Mouse (Mus musculus) cortical plate, adult 2 months (tissue): ENCODE results near the gene Ttf2. TPM values are rescaled to one million over a fixed set of nuclear protein-coding genes. Genes with fewer than 3 reads are reported as not detected.
A peak's percentile ranks its signal among the peaks of the same experiment; 100 is the strongest.

Source experiments
- H3K27ac ChIP-seq: fragments of 200-500 bp; 2 replicates; pipeline ENCODE4 v1.5.1; 2012; ENCODE audit warnings: low read length, control low read depth, inconsistent platforms; ENCODE audit not compliant: insufficient read depth
- H3K4me1 ChIP-seq: fragments of 200-500 bp; 2 replicates; pipeline ENCODE4 v1.6.1; 2011; ENCODE audit warnings: low read length; ENCODE audit not compliant: control insufficient read depth, insufficient read depth
- H3K4me3 ChIP-seq: fragments of 200-500 bp; 2 replicates; pipeline ENCODE4 v1.5.1; 2011; ENCODE audit warnings: mild to moderate bottlenecking, low read length, control low read depth; ENCODE audit not compliant: insufficient read depth
- CTCF ChIP-seq: fragments of 200-500 bp; IDR thresholded peaks from 2 replicates; pipeline ENCODE4 v1.5.1; 2011; ENCODE audit warnings: mild to moderate bottlenecking, control low read depth, low read length; ENCODE audit not compliant: insufficient read depth; ENCODE audit errors: extremely low read depth
- POLR2A ChIP-seq: fragments of 200-500 bp; IDR thresholded peaks from 2 replicates; pipeline ENCODE4 v1.6.1; 2011; ENCODE audit warnings: mild to moderate bottlenecking, low read length, control low read depth; ENCODE audit not compliant: insufficient read depth; ENCODE audit errors: extremely low read depth
- polyA plus RNA-seq: library from polyadenylated mRNA; depleted of rRNA; stranded (reverse); fragments of >200 nt; gene quantifications from 2 replicates; pipeline ENCODE4 v1.2.3, GENCODE M21; 2012

The Ttf2 gene
- polyA plus RNA-seq, 1 experiment, result 1.2 TPM

DNA sequence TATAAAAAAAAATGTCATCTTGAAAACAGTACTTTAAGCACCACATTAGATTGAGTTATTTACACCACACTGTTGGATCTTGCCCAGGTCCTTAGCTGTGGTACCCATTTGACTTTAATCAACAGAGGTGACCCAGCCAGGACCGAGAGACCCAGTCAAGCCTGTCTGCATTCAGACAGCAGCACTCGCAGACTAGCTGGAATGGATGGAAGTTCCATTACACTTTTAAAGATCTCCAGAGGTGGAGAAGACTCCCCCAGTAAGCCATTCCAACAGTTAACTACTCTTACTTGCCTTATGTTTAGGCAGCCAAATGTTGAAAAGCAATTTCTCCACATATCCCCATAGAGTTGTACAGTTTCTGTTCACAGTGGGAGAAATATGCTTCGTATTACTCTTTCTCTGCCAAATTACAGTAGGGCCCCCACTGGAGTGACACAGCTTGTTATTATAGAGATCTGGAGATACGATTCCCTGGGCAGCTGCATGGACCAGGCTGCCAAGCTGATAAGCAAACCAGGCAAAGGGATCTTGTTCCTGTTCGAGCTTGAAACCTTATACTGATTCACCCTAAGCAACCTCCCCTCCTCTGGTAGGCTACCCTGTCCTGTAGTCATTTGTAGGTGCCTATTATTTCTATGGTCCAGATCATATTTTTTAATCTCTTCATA lies 37.8 kb upstream of the Ttf2 start:
- Histone ChIP-seq H3K4me3 (no peak overlapping the region), H3K4me1 (no peaks in the 10 kb centered on the region), H3K27ac (no peak overlapping the region)
- TF ChIP-seq CTCF (no peak), POLR2A (no peak)

GRCm38 (mm10) chr3:101005392-101005791 lies 35.9 kb upstream of the Ttf2 start:
- H3K27ac ChIP-seq, result no peak overlapping the region
- TF ChIP-seq CTCF, result no peak
- TF ChIP-seq POLR2A, result no peak
- no peaks in the 10 kb centered on the region for H3K4me1 ChIP-seq
- H3K4me3 ChIP-seq, result no peak overlapping the region

- Histone ChIP-seq H3K4me3 (no peak overlapping the region), H3K27ac (no peak overlapping the region), H3K4me1 (no peaks in the 10 kb centered on the region)
- no peak for TF ChIP-seq POLR2A
- no peak for TF ChIP-seq CTCF
Observed at GRCm38 (mm10) chr3:101003575-101004356, 34.3 kb upstream of the Ttf2 start.

- no peak overlapping the region for H3K4me3 ChIP-seq
- TF ChIP-seq CTCF, result no peak
- no peak for TF ChIP-seq POLR2A
- no peak overlapping the region for H3K27ac ChIP-seq
Observed at GRCm38 (mm10) chr3:100999732-101000131, 30.3 kb upstream of the Ttf2 start.

GRCm38 (mm10) chr3:100998904-100999340 lies 29.5 kb upstream of the Ttf2 start:
- TF ChIP-seq POLR2A (no peak), CTCF (peak; percentile 71)
- Histone ChIP-seq H3K27ac (no peak overlapping the region), H3K4me1 (no peaks in the 10 kb centered on the region), H3K4me3 (no peak overlapping the region)

More at GRCm38 (mm10) chr3:100999732-101000131, 30.3 kb upstream of the Ttf2 start:
- no peaks in the 10 kb centered on the region for H3K4me1 ChIP-seq

DNA sequence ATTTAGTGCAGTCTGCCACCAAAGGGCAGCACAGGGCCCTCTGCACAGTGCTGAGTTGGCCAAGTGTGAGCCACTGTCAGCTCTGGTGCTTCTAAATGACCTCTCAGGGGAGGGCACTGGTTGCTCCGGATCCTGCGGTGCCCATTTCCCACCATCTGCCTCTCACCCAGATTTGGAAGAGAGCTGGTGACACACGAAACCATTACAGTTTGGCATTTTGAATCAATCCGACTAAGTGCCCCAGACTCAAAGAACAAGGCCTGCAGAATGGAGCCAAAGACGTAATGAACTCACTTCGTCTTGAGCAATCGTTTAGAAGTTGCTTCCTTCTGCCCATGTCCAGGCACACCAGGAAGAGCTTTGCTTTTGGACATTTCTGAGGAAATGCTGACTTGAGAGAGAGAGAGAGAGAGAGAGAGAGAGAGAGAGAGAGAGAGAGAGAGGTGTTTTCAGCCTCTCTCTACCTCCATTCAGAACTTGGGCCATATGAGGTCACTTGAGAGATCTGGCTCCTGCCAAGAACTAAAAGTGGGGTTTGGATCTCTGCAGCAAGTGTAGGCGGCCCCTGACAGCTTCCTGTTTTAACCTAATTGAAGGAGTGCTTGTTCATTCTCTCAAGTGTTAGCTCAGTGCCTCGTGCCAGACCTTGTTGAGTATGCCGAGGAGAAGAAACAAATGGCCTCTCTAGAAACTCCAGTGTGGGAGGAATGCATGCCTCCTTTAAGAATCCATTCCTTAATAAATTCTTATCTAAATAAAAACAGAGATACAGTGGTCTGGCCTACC lies 28.5 kb upstream of the Ttf2 start:
- no peak for TF ChIP-seq CTCF
- no peak overlapping the region for H3K27ac ChIP-seq
- H3K4me1 ChIP-seq, result no peaks in the 10 kb centered on the region
- no peak overlapping the region for H3K4me3 ChIP-seq

DNA sequence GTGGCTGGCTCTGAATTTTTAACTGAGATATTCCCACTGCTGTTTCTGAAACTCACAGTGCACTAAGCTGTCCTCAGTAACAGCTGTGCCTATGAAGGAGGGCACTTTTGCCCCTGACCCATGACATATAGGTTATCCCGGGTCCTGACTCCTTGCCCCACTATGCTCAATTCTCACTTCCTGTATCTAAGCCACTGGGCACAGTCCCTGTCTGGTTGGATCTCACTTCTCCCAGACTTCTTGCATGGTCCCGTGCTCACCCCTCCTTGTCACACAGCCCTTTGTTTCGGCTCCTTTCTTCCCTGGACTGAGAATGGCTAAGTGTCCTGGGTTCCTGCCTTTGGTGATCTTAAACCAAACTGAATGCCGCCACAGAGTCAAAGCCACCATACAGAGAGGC lies 24.8 kb upstream of the Ttf2 start:
- H3K4me3 ChIP-seq, result no peak overlapping the region
- TF ChIP-seq CTCF (no peak), POLR2A (no peak)
- no peaks in the 10 kb centered on the region for H3K4me1 ChIP-seq
- H3K27ac ChIP-seq, result no peak overlapping the region

GRCm38 (mm10) chr3:100993718-100994117 lies 24.3 kb upstream of the Ttf2 start:
- Histone ChIP-seq H3K4me1 (no peaks in the 10 kb centered on the region), H3K27ac (no peak overlapping the region), H3K4me3 (no peak overlapping the region)
- TF ChIP-seq POLR2A (no peak), CTCF (no peak)

GRCm38 (mm10) chr3:100993158-100993557 lies 23.7 kb upstream of the Ttf2 start:
- Histone ChIP-seq H3K4me1 (no peaks in the 10 kb centered on the region), H3K4me3 (no peak overlapping the region), H3K27ac (no peak overlapping the region)
- no peak for TF ChIP-seq POLR2A
- TF ChIP-seq CTCF, result no peak

GRCm38 (mm10) chr3:100990231-100990630 lies 20.8 kb upstream of the Ttf2 start:
- no peak for TF ChIP-seq POLR2A
- no peak for TF ChIP-seq CTCF
- Histone ChIP-seq H3K27ac (no peak overlapping the region), H3K4me1 (no peaks in the 10 kb centered on the region)

More at GRCm38 (mm10) chr3:100990231-100990630, 20.8 kb upstream of the Ttf2 start:
- no peak overlapping the region for H3K4me3 ChIP-seq
